In the genomic region with DNA sequence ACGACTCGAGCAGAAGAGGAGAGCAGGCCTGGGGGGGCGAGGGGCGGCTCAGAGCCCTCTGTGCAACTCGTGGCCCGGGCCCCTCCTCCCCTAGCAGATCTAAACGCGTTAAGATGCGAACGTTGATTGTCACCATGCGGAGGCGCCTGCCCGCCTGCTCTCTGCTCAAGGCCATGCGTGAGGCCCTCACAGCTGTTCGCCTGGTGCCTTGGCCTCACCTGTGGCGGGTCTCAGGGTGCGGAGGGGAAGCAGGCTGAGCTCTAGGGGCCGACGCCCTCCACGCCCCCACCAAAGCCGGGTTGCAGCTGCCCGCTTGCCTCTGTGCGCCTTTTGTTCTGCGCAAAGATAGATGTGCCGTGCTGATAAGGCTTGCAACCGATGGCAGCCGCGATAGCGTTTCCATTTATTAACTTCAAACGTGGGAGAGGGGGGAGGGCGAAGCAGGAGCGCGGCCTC, we compare ENCODE assay signal across 7 mouse cellular contexts. TPM values are rescaled to one million over a fixed set of nuclear protein-coding genes. Genes with fewer than 3 reads are reported as not detected.
DNase-seq lines count a peak whose midpoint lies in the region; ATAC-seq and TF ChIP-seq lines count a peak whose summit lies in the region.

No protein-coding gene starts in this region.

- no peaks in the 10 kb centered on the region for H3K9me3 ChIP-seq in ES-Bruce4 (replicated peaks; ENCODE audit: control insufficient read depth, insufficient read depth, low read length, poor library complexity, severe bottlenecking)
- H3K9me3 ChIP-seq in forebrain, embryonic 11.5 days (ENCODE audit: control insufficient read depth, low read length) = no peaks in the 10 kb centered on the region
- H3K9me3 ChIP-seq in hindbrain, postnatal 0 days (ENCODE audit: low read length) = no peaks in the 10 kb centered on the region
- no peaks in the 10 kb centered on the region for H3K9me3 ChIP-seq in limb, embryonic 11.5 days (ENCODE audit: control insufficient read depth, low read length)
- no peaks in the 10 kb centered on the region for H3K9me3 ChIP-seq in midbrain, embryonic 14.5 days (ENCODE audit: control insufficient read depth, low read length)
- H3K9me3 ChIP-seq in stomach, postnatal 0 days (ENCODE audit: control insufficient read depth, low read length) = no peaks in the 10 kb centered on the region

- TF ChIP-seq POLR2A in ES-Bruce4 (IDR thresholded peaks at IDR 0.05; ENCODE audit: insufficient read depth, low read length) = no peak

- no peak for ATAC-seq in forebrain, embryonic 11.5 days (replicated peaks; ENCODE audit: low FRiP score)
- ATAC-seq in hindbrain, postnatal 0 days = no peak
- ATAC-seq in limb, embryonic 11.5 days (ENCODE audit: insufficient number of reproducible peaks, low FRiP score, low TSS enrichment, low read depth) = no peak
- ATAC-seq in midbrain, embryonic 14.5 days (ENCODE audit: low FRiP score, low TSS enrichment) = no peak
- no peak for ATAC-seq in stomach, postnatal 0 days (ENCODE audit: low FRiP score, low TSS enrichment)

- WGBS in forebrain, embryonic 11.5 days = under 1% methylated on average over 33 of the region's 33 CpGs
- 1% methylated on average over 33 of the region's 33 CpGs for WGBS in hindbrain, postnatal 0 days
- under 1% methylated on average over 33 of the region's 33 CpGs for WGBS in limb, embryonic 11.5 days
- under 1% methylated on average over 33 of the region's 33 CpGs for WGBS in midbrain, embryonic 14.5 days
- 5% methylated on average over 32 of the region's 33 CpGs for WGBS in stomach, postnatal 0 days

- H3K4me2 ChIP-seq in forebrain, embryonic 11.5 days (ENCODE audit: low read depth, low read length, severe bottlenecking) = peak overlapping the region; percentile 73
- peak overlapping the region; percentile 99 for H3K4me2 ChIP-seq in hindbrain, postnatal 0 days (ENCODE audit: low read depth, low read length)
- H3K4me2 ChIP-seq in limb, embryonic 11.5 days (ENCODE audit: low read depth, severe bottlenecking) = peak overlapping the region; percentile 96
- H3K4me2 ChIP-seq in midbrain, embryonic 14.5 days (ENCODE audit: low read length) = peak overlapping the region; percentile 98
- peak overlapping the region; percentile 93 for H3K4me2 ChIP-seq in stomach, postnatal 0 days (replicated peaks; ENCODE audit: low read depth)

- H3K27me3 ChIP-seq in ES-Bruce4 (ENCODE audit: control insufficient read depth, insufficient read depth, low read length, poor library complexity, severe bottlenecking) = peaks cover 13% of the 10 kb centered on the region
- peaks cover 34% of the 10 kb centered on the region for H3K27me3 ChIP-seq in forebrain, embryonic 11.5 days (ENCODE audit: control insufficient read depth, insufficient read depth, low read length)
- no peaks in the 10 kb centered on the region for H3K27me3 ChIP-seq in hindbrain, postnatal 0 days (ENCODE audit: insufficient read depth, low read length)
- peaks cover 24% of the 10 kb centered on the region for H3K27me3 ChIP-seq in limb, embryonic 11.5 days (ENCODE audit: control insufficient read depth, insufficient read depth, low read length)
- 0 out of 2 replicates have a peak, but pooled peaks cover 4% of the 10 kb centered on the region for H3K27me3 ChIP-seq in midbrain, embryonic 14.5 days (ENCODE audit: control insufficient read depth, insufficient read depth, low read length)
- no peaks in the 10 kb centered on the region for H3K27me3 ChIP-seq in stomach, postnatal 0 days (ENCODE audit: control insufficient read depth, insufficient read depth, low read length)

- H3K4me3 ChIP-seq in ES-Bruce4 (ENCODE audit: low read depth, low read length) = peak overlapping the region; percentile 78
- peak overlapping the region; percentile 57 for H3K4me3 ChIP-seq in forebrain, embryonic 11.5 days (ENCODE audit: low read depth, low read length)
- peak overlapping the region; percentile 77 for H3K4me3 ChIP-seq in hindbrain, postnatal 0 days (ENCODE audit: low read length)
- peak overlapping the region; percentile 48 for H3K4me3 ChIP-seq in limb, embryonic 11.5 days (ENCODE audit: low read depth, low read length)
- peak overlapping the region; percentile 59 for H3K4me3 ChIP-seq in midbrain, embryonic 14.5 days (replicated peaks; ENCODE audit: low read depth, low read length)
- peak overlapping the region; percentile 64 for H3K4me3 ChIP-seq in stomach, postnatal 0 days (ENCODE audit: low read depth, low read length)

- no peak for TF ChIP-seq EP300 in ES-Bruce4 (IDR thresholded peaks at IDR 0.05; ENCODE audit: insufficient read depth, low read depth, low read length)
- no peak for TF ChIP-seq EP300 in stomach, postnatal 0 days (optimal IDR thresholded peaks at IDR 0.05)

- no peaks in the 10 kb centered on the region for H3K36me3 ChIP-seq in ES-Bruce4 (ENCODE audit: control insufficient read depth, insufficient read depth, low read length, poor library complexity, severe bottlenecking)
- no peaks in the 10 kb centered on the region for H3K36me3 ChIP-seq in forebrain, embryonic 11.5 days (ENCODE audit: control insufficient read depth, insufficient read depth, low read length)
- no peaks in the 10 kb centered on the region for H3K36me3 ChIP-seq in hindbrain, postnatal 0 days (ENCODE audit: insufficient read depth, low read length)
- H3K36me3 ChIP-seq in limb, embryonic 11.5 days (ENCODE audit: control insufficient read depth, insufficient read depth, low read length) = no peaks in the 10 kb centered on the region
- H3K36me3 ChIP-seq in midbrain, embryonic 14.5 days (ENCODE audit: control insufficient read depth, insufficient read depth, low read length) = no peaks in the 10 kb centered on the region
- no peaks in the 10 kb centered on the region for H3K36me3 ChIP-seq in stomach, postnatal 0 days (ENCODE audit: control insufficient read depth, insufficient read depth, low read length)

- H3K27ac ChIP-seq in ES-Bruce4 (ENCODE audit: insufficient read depth, low read length) = no peak overlapping the region
- H3K27ac ChIP-seq in forebrain, embryonic 11.5 days (ENCODE audit: low read depth, low read length) = no peak overlapping the region
- peak overlapping the region; percentile 82 for H3K27ac ChIP-seq in hindbrain, postnatal 0 days
- H3K27ac ChIP-seq in limb, embryonic 11.5 days (replicated peaks; ENCODE audit: low read depth, low read length) = no peak overlapping the region
- H3K27ac ChIP-seq in midbrain, embryonic 14.5 days (replicated peaks; ENCODE audit: low read depth, low read length) = peak overlapping the region; percentile 65
- H3K27ac ChIP-seq in stomach, postnatal 0 days (replicated peaks) = peak overlapping the region; percentile 45

- peak overlapping the region; percentile 22 for H3K9ac ChIP-seq in ES-Bruce4 (ENCODE audit: low read depth, poor library complexity, severe bottlenecking)
- peak overlapping the region; percentile 56 for H3K9ac ChIP-seq in forebrain, embryonic 11.5 days (ENCODE audit: low read length)
- H3K9ac ChIP-seq in hindbrain, postnatal 0 days (replicated peaks; ENCODE audit: low read length) = peak overlapping the region; percentile 78
- peak overlapping the region; percentile 41 for H3K9ac ChIP-seq in limb, embryonic 11.5 days (ENCODE audit: low read length)
- H3K9ac ChIP-seq in midbrain, embryonic 14.5 days (replicated peaks; ENCODE audit: low read length) = peak overlapping the region; percentile 71; the same call in 1 of the 2 replicates
- H3K9ac ChIP-seq in stomach, postnatal 0 days (ENCODE audit: low read length) = peak overlapping the region; percentile 60

- TF ChIP-seq CTCF in ES-Bruce4 (IDR thresholded peaks at IDR 0.05; ENCODE audit: low read depth, low read length) = no peak
- peak; percentile 55 for TF ChIP-seq CTCF in hindbrain, postnatal 0 days (IDR thresholded peaks at IDR 0.05; ENCODE audit: low read depth)
- peak; percentile 51 for TF ChIP-seq CTCF in stomach, postnatal 0 days (IDR thresholded peaks at IDR 0.05; ENCODE audit: low read depth)

- H3K4me1 ChIP-seq in ES-Bruce4 (ENCODE audit: control insufficient read depth, insufficient read depth, low read length) = peaks cover 2% of the 10 kb centered on the region
- H3K4me1 ChIP-seq in forebrain, embryonic 11.5 days (replicated peaks; ENCODE audit: control insufficient read depth, insufficient read depth, low read length) = peaks cover 24% of the 10 kb centered on the region
- peaks cover 16% of the 10 kb centered on the region for H3K4me1 ChIP-seq in hindbrain, postnatal 0 days (ENCODE audit: insufficient read depth, low read length)
- H3K4me1 ChIP-seq in limb, embryonic 11.5 days (ENCODE audit: control insufficient read depth, insufficient read depth, low read length) = peaks cover 29% of the 10 kb centered on the region
- H3K4me1 ChIP-seq in midbrain, embryonic 14.5 days (ENCODE audit: control insufficient read depth, insufficient read depth, low read length) = peaks cover 35% of the 10 kb centered on the region
- H3K4me1 ChIP-seq in stomach, postnatal 0 days (replicated peaks; ENCODE audit: control insufficient read depth, insufficient read depth) = peaks cover 12% of the 10 kb centered on the region

- DNase-seq in adrenal gland, adult 8-10 months = peak; percentile 38
- peak; percentile 75 for DNase-seq in forebrain, embryonic 11.5 days (ENCODE audit: low spot score)
- DNase-seq in hindbrain, postnatal 0 days (ENCODE audit: low spot score) = peak; percentile 73
- DNase-seq in limb, embryonic 11.5 days (ENCODE audit: low spot score) = peak; percentile 72
- DNase-seq in midbrain, embryonic 14.5 days = peak; percentile 75
- peak; percentile 56 for DNase-seq in stomach, postnatal 0 days (ENCODE audit: low spot score)

RNA-seq across cellular contexts. Expression of gene Zfpm1, which starts 2.3 kb away (rescaled TPM):
- 15.5 and 16.8 TPM in 2 replicates for polyA plus RNA-seq in ES-Bruce4 (2011; ENCODE audit: insufficient read depth, insufficient read length, low read depth, missing spikeins)
- total RNA-seq in adrenal gland, adult 8-10 months (2022) = 10 to 100 TPM; 17.3 to 35.3 (median 28.0) TPM
- 1.4 and 2.1 TPM in 2 replicates for polyA plus RNA-seq in forebrain, embryonic 11.5 days (2014; fragmentation: Nextera tagmentation; extraction: Ambion mirVana)
- 28.0 and 37.6 TPM in 2 replicates for total RNA-seq in hindbrain, postnatal 0 days (2014; rRNA removed)
- 1.5 and 2.0 TPM in 2 replicates for polyA plus RNA-seq in hindbrain, postnatal 0 days (2015; fragmentation: Nextera tagmentation; extraction: Ambion mirVana)
- polyA plus RNA-seq in limb, embryonic 11.5 days (2014; fragmentation: Nextera tagmentation; extraction: Ambion mirVana) = 1.3 and 1.4 TPM in 2 replicates
- 2.3 TPM in 2 replicates for polyA plus RNA-seq in midbrain, embryonic 14.5 days (2014; fragmentation: Nextera tagmentation; extraction: Ambion mirVana)
- polyA plus RNA-seq in stomach, postnatal 0 days (2015; fragmentation: Nextera tagmentation; extraction: Ambion mirVana) = 2.3 and 2.8 TPM in 2 replicates

Comparison
In these comparisons a context has a peak if more than half of its experiments do, and no peak if none do; other contexts are left out.
1. H3K27ac ChIP-seq: peak in hindbrain, postnatal 0 days (single experiment), midbrain, embryonic 14.5 days (single experiment) and stomach, postnatal 0 days (single experiment); none in ES-Bruce4 (single experiment), forebrain, embryonic 11.5 days (single experiment) and limb, embryonic 11.5 days (single experiment).
2. H3K9ac ChIP-seq: peak in every context shown above with its lines; median percentile 78 in hindbrain, postnatal 0 days; 71 in midbrain, embryonic 14.5 days; 60 in stomach, postnatal 0 days; 56 in forebrain, embryonic 11.5 days; 41 in limb, embryonic 11.5 days; 22 in ES-Bruce4.
3. Peak in every context shown above with its lines, with median percentiles within 50 percentile points of each other: H3K4me3 ChIP-seq, DNase-seq and H3K4me2 ChIP-seq.